Mouse (Mus musculus) midbrain, embryonic 16.5 days (tissue): ENCODE results near the gene Zfp599. TPM values are rescaled to one million over a fixed set of nuclear protein-coding genes. Genes with fewer than 3 reads are reported as not detected.

ENCODE experiments used
- ATAC-seq: fragments of 200-750 bp; cut with Nextera tagmentation; 2 replicates; pipeline ENCODE4 v1.8.0; 2017; ENCODE audit warnings: moderate TSS enrichment
- H3K27ac ChIP-seq: fragments of 300-500 bp; sonication (generic); 2 replicates; pipeline ENCODE4 v1.5.1; 2014; ENCODE audit warnings: mild to moderate bottlenecking, low read length, mixed read lengths
- H3K27me3 ChIP-seq: fragments of 300-500 bp; sonication (generic); 2 replicates; pipeline ENCODE4 v1.6.1; 2014; ENCODE audit warnings: low read depth, low read length, mixed read lengths; ENCODE audit not compliant: control insufficient read depth, insufficient read depth
- H3K36me3 ChIP-seq: fragments of 300-500 bp; sonication (generic); 2 replicates; pipeline ENCODE4 v1.6.1; 2014; ENCODE audit warnings: mild to moderate bottlenecking, low read length, moderate library complexity, mixed read lengths; ENCODE audit not compliant: control insufficient read depth, insufficient read depth
- H3K4me1 ChIP-seq: fragments of 300-500 bp; sonication (generic); 2 replicates; pipeline ENCODE4 v1.6.1; 2014; ENCODE audit warnings: mild to moderate bottlenecking, low read length, mixed read lengths; ENCODE audit not compliant: control insufficient read depth, insufficient read depth
- H3K4me2 ChIP-seq: fragments of 300-500 bp; sonication (generic); 2 replicates; pipeline ENCODE4 v1.6.1; 2014; ENCODE audit warnings: mild to moderate bottlenecking, low read length, mixed read lengths
- H3K4me3 ChIP-seq: fragments of 300-500 bp; sonication (generic); 2 replicates; pipeline ENCODE4 v1.5.1; 2014; ENCODE audit warnings: low read depth, mild to moderate bottlenecking, low read length, moderate library complexity, mixed read lengths
- H3K9ac ChIP-seq: fragments of 300-500 bp; sonication (generic); 2 replicates; pipeline ENCODE4 v1.6.1; 2014; ENCODE audit warnings: low read depth, low read length, mixed read lengths
- H3K9me3 ChIP-seq: fragments of 300-500 bp; sonication (generic); replicated peaks from 2 replicates; pipeline ENCODE4 v1.6.1; 2014; ENCODE audit warnings: mild to moderate bottlenecking, low read length, mixed read lengths; ENCODE audit not compliant: control insufficient read depth, poor library complexity, severe bottlenecking
- WGBS: fragments of 180-500 bp; shearing (Covaris S2); extraction: QIAGEN DNeasy Blood & Tissue Kit; methylation state at CpG from one replicate; pipeline ENCODE4 v1.1.7; 2014; 5-methylcytosine and 5-hydroxymethylcytosine counted together
- polyA plus RNA-seq: library from polyadenylated mRNA; unstranded; fragments of >200 nt; fragmentation: Nextera tagmentation; extraction: Ambion mirVana; gene quantifications from 2 replicates; pipeline ENCODE4 v1.2.1, GENCODE M21; 2015

Zfp599 gene
- polyA plus RNA-seq, 1 experiment from 2014 or later = 12.0 TPM

GRCm38 (mm10) chr9:22261594-22261993 lies 1.9 kb upstream of the Zfp599 start:
- Histone ChIP-seq H3K27ac (no peak overlapping the region), H3K9ac (no peak overlapping the region), H3K4me2 (no peak overlapping the region), H3K36me3 (no peaks in the 10 kb centered on the region), H3K27me3 (no peaks in the 10 kb centered on the region), H3K9me3 (no peaks in the 10 kb centered on the region; the same call in 1 of the 2 replicates), H3K4me3 (no peak overlapping the region), H3K4me1 (peaks cover 3% of the 10 kb centered on the region; the same call in 1 of the 2 replicates)
- ATAC-seq = no peak
- 90% methylated on average over 1 of the region's 1 CpGs for WGBS

- H3K27ac ChIP-seq = no peak overlapping the region
- peak overlapping the region; percentile 63 for H3K4me2 ChIP-seq
- H3K4me1 ChIP-seq = peaks cover 3% of the 10 kb centered on the region; the same call in 1 of the 2 replicates
- H3K9me3 ChIP-seq = peaks cover 6% of the 10 kb centered on the region; the same call in 1 of the 2 replicates
- 27% methylated on average over 3 of the region's 3 CpGs for WGBS
- H3K36me3 ChIP-seq = peaks cover 13% of the 10 kb centered on the region; the same call in 1 of the 2 replicates
- no peaks in the 10 kb centered on the region for H3K27me3 ChIP-seq
- no peak for ATAC-seq
- H3K4me3 ChIP-seq = peak overlapping the region; percentile 64
- H3K9ac ChIP-seq = no peak overlapping the region
Measured at GRCm38 (mm10) chr9:22260092-22260422, 362 bp upstream of the Zfp599 start.

- 79% methylated on average over 8 of the region's 8 CpGs for WGBS
- Histone ChIP-seq H3K36me3 (peaks cover 18% of the 10 kb centered on the region), H3K27ac (no peak overlapping the region), H3K4me1 (peaks cover 3% of the 10 kb centered on the region; the same call in 1 of the 2 replicates), H3K9me3 (peaks cover 6% of the 10 kb centered on the region; the same call in 1 of the 2 replicates), H3K9ac (peak overlapping the region; percentile 78), H3K4me2 (peak overlapping the region; percentile 63), H3K27me3 (no peaks in the 10 kb centered on the region), H3K4me3 (peak overlapping the region; percentile 64)
- no peak for ATAC-seq
Measured at GRCm38 (mm10) chr9:22258784-22259183, 911 bp downstream of the Zfp599 start.

GRCm38 (mm10) chr9:22256579-22256978 lies 3.1 kb downstream of the Zfp599 start:
- no peak overlapping the region for H3K27ac ChIP-seq
- peaks cover 3% of the 10 kb centered on the region; the same call in 1 of the 2 replicates for H3K4me1 ChIP-seq
- WGBS = 98% methylated on average over 4 of the region's 4 CpGs
- H3K9ac ChIP-seq = no peak overlapping the region
- ATAC-seq = no peak
- peaks cover 6% of the 10 kb centered on the region; the same call in 1 of the 2 replicates for H3K9me3 ChIP-seq
- H3K4me3 ChIP-seq = no peak overlapping the region
- H3K36me3 ChIP-seq = peaks cover 36% of the 10 kb centered on the region
- no peak overlapping the region for H3K4me2 ChIP-seq
- H3K27me3 ChIP-seq = no peaks in the 10 kb centered on the region

GRCm38 (mm10) chr9:22244242-22244641 lies 15.5 kb downstream of the Zfp599 start:
- Histone ChIP-seq H3K4me2 (no peak overlapping the region), H3K9ac (no peak overlapping the region), H3K27me3 (no peaks in the 10 kb centered on the region), H3K4me1 (no peaks in the 10 kb centered on the region), H3K4me3 (no peak overlapping the region), H3K9me3 (peaks cover 17% of the 10 kb centered on the region), H3K27ac (no peak overlapping the region), H3K36me3 (peaks cover 53% of the 10 kb centered on the region)
- no peak for ATAC-seq
- 97% methylated on average over 2 of the region's 2 CpGs for WGBS

- Histone ChIP-seq H3K27me3 (no peaks in the 10 kb centered on the region), H3K4me2 (no peak overlapping the region), H3K9ac (no peak overlapping the region), H3K36me3 (peaks cover 50% of the 10 kb centered on the region), H3K27ac (no peak overlapping the region), H3K9me3 (0 out of 2 replicates have a peak, but pooled peaks cover 2% of the 10 kb centered on the region), H3K4me3 (no peak overlapping the region), H3K4me1 (no peaks in the 10 kb centered on the region)
- 95% methylated on average over 4 of the region's 4 CpGs for WGBS
- ATAC-seq = no peak
Measured at GRCm38 (mm10) chr9:22240001-22240400, 19.7 kb downstream of the Zfp599 start.

- no peak for ATAC-seq
- Histone ChIP-seq H3K27me3 (no peaks in the 10 kb centered on the region), H3K4me2 (no peak overlapping the region), H3K9me3 (no peaks in the 10 kb centered on the region), H3K4me3 (no peak overlapping the region), H3K27ac (no peak overlapping the region), H3K36me3 (no peaks in the 10 kb centered on the region), H3K9ac (no peak overlapping the region), H3K4me1 (peaks cover 4% of the 10 kb centered on the region; the same call in 1 of the 2 replicates)
Measured at GRCm38 (mm10) chr9:22230556-22230955, 29.1 kb downstream of the Zfp599 start.

- WGBS = 93% methylated on average over 3 of the region's 3 CpGs
- peaks cover 4% of the 10 kb centered on the region; the same call in 1 of the 2 replicates for H3K4me1 ChIP-seq
- H3K4me2 ChIP-seq = no peak overlapping the region
- H3K9ac ChIP-seq = no peak overlapping the region
- no peak for ATAC-seq
- no peaks in the 10 kb centered on the region for H3K27me3 ChIP-seq
- H3K36me3 ChIP-seq = no peaks in the 10 kb centered on the region
- no peaks in the 10 kb centered on the region for H3K9me3 ChIP-seq
- no peak overlapping the region for H3K4me3 ChIP-seq
- no peak overlapping the region for H3K27ac ChIP-seq
Measured at GRCm38 (mm10) chr9:22230061-22230460, 29.6 kb downstream of the Zfp599 start.

- WGBS = 90% methylated on average over 7 of the region's 7 CpGs
- no peak overlapping the region for H3K9ac ChIP-seq
- ATAC-seq = no peak
- no peak overlapping the region for H3K4me3 ChIP-seq
- H3K36me3 ChIP-seq = no peaks in the 10 kb centered on the region
- H3K27ac ChIP-seq = no peak overlapping the region
- no peak overlapping the region for H3K4me2 ChIP-seq
- H3K27me3 ChIP-seq = no peaks in the 10 kb centered on the region
- H3K4me1 ChIP-seq = peaks cover 4% of the 10 kb centered on the region; the same call in 1 of the 2 replicates
- H3K9me3 ChIP-seq = no peaks in the 10 kb centered on the region
Measured at GRCm38 (mm10) chr9:22229386-22230026, 30.2 kb downstream of the Zfp599 start.
